Mouse (Mus musculus) ES-Bruce4 (cell line): ENCODE measurements at regions not wholly inside any gene's neighbourhood (a gene's known extent, or its start where the extent isn't known, plus 50 kb on each side); places are given as distances from the start of the nearest gene placed in this dataset.

Source experiments
- CTCF ChIP-seq: IDR thresholded peaks from one replicate; pipeline ENCODE4 v1.8.1; 2011; ENCODE audit warnings: low read depth, low read length
- POLR2A ChIP-seq: IDR thresholded peaks from one replicate; pipeline ENCODE4 v1.8.1; 2011; ENCODE audit warnings: low read length; ENCODE audit not compliant: insufficient read depth

DNA sequence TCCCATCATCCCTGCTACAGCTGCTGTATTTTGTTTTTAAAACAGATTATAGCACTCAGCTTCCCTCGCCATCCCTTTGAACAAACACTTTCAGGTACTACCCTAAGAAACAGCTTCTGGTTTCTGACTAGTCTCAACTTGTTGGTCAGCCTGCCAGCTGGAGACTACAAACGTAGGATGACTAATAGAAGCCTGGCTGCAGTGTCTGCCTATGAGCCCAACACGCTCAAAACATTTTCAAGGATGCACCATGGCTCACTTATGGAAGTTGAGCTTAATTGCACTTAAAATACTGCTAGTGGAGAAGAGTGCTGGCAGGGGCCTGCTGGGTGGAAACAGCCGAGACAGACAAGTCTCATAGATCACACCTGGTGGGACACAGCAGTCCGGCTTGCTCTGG lies 234.4 kb upstream of the Tenm4 start:
- TF ChIP-seq CTCF (no peak), POLR2A (no peak)
